In genomic region chr1:131528081-131528507, GRCm38 (mm10) we compare ENCODE assay signal across 8 mouse cellular contexts. TPM values are rescaled to one million over a fixed set of nuclear protein-coding genes. Genes with fewer than 3 reads are reported as not detected.
DNase-seq lines count a peak whose midpoint lies in the region; ATAC-seq and TF ChIP-seq lines count a peak whose summit lies in the region.

No protein-coding gene starts in this region.

- TF ChIP-seq POLR2A in heart, adult 2 months (IDR thresholded peaks at IDR 0.05; ENCODE audit: insufficient read depth, low read depth, low read length) = peak; percentile 54
- TF ChIP-seq POLR2A in kidney, adult 2 months (IDR thresholded peaks at IDR 0.05; ENCODE audit: low read depth, low read length) = peak; percentile 14

- 0 out of 2 replicates have a peak, but pooled peaks cover 2% of the 10 kb centered on the region for H3K79me2 ChIP-seq in heart, adult 2 months (replicated peaks; ENCODE audit: control insufficient read depth, insufficient read depth, low read length)

- intact Hi-C loops in heart, adult 2 months (cut with DNase I) = loop anchor here (5.0 kb wide), 4 partner anchors 96 to 181 kb away; no protein-coding TSS in a partner anchor

- TF ChIP-seq CTCF in heart, adult 2 months (IDR thresholded peaks at IDR 0.05) = no peak
- TF ChIP-seq CTCF in kidney, adult 2 months (conservative IDR thresholded peaks at IDR 0.05; ENCODE audit: insufficient read depth, insufficient read length, low read depth, low read length) = no peak
- no peak for TF ChIP-seq CTCF in liver, embryonic 14.5 days (IDR thresholded peaks at IDR 0.05; ENCODE audit: low read depth)

- under 1% methylated on average over 32 of the region's 34 CpGs for WGBS in embryonic facial prominence, embryonic 11.5 days
- WGBS in heart, adult 2 months = under 1% methylated on average over 34 of the region's 34 CpGs
- WGBS in kidney, adult 2 months = under 1% methylated on average over 34 of the region's 34 CpGs
- WGBS in liver, embryonic 14.5 days (ENCODE audit: insufficient replicate concordance) = under 1% methylated on average over 34 of the region's 34 CpGs

- no peak for ATAC-seq in embryonic facial prominence, embryonic 11.5 days (replicated peaks; ENCODE audit: insufficient number of reproducible peaks, low FRiP score, low TSS enrichment, low read depth)
- peak; percentile 17; the same call in 1 of the 2 replicates for ATAC-seq in liver, embryonic 14.5 days (ENCODE audit: insufficient read depth)
- ATAC-seq in CD4-positive, CD25-positive, alpha-beta regulatory T cell, adult 4 months = no peak

- peak overlapping the region; percentile 50 for H3K9ac ChIP-seq in embryonic facial prominence, embryonic 11.5 days (replicated peaks; ENCODE audit: low read length)
- peak overlapping the region; percentile 39 for H3K9ac ChIP-seq in heart, adult 2 months (ENCODE audit: low read depth, low read length)
- peak overlapping the region; percentile 37 for H3K9ac ChIP-seq in liver, embryonic 14.5 days (replicated peaks)

- peak overlapping the region; percentile 51 for H3K4me3 ChIP-seq in embryonic facial prominence, embryonic 11.5 days (ENCODE audit: low read depth, low read length)
- peak overlapping the region; percentile 92 for H3K4me3 ChIP-seq in heart, adult 2 months
- peak overlapping the region; percentile 85 for H3K4me3 ChIP-seq in kidney, adult 2 months (ENCODE audit: insufficient read depth, low read depth, low read length)
- peak overlapping the region; percentile 60 to 78 for H3K4me3 ChIP-seq in liver, embryonic 14.5 days (ENCODE audit: insufficient read depth in 1 of 2, low read depth in 2 of 2, low read length in 2 of 2)

- H3K4me2 ChIP-seq in embryonic facial prominence, embryonic 11.5 days (ENCODE audit: low read depth, low read length) = peak overlapping the region; percentile 74
- peak overlapping the region; percentile 96 for H3K4me2 ChIP-seq in liver, embryonic 14.5 days (ENCODE audit: low read depth)

- H3K9me3 ChIP-seq in embryonic facial prominence, embryonic 11.5 days (replicated peaks; ENCODE audit: control insufficient read depth, low read length) = no peaks in the 10 kb centered on the region
- no peaks in the 10 kb centered on the region for H3K9me3 ChIP-seq in liver, embryonic 14.5 days (ENCODE audit: control insufficient read depth, low read length)

- peaks cover 6% of the 10 kb centered on the region; the same call in 1 of the 2 replicates for H3K4me1 ChIP-seq in embryonic facial prominence, embryonic 11.5 days (ENCODE audit: control insufficient read depth, insufficient read depth, low read length)
- H3K4me1 ChIP-seq in heart, adult 2 months (ENCODE audit: control insufficient read depth, insufficient read depth, low read length) = peaks cover 6% of the 10 kb centered on the region; the same call in 1 of the 2 replicates
- H3K4me1 ChIP-seq in kidney, adult 2 months (ENCODE audit: control insufficient read depth, insufficient read depth, low read length) = peaks cover 7% of the 10 kb centered on the region
- peaks cover 16 to 24% of the 10 kb centered on the region in 2 experiments for H3K4me1 ChIP-seq in liver, embryonic 14.5 days (replicated peaks; ENCODE audit: control insufficient read depth in 2 of 2, insufficient read depth in 2 of 2, low read length in 1 of 2)

- peak; percentile 82 for DNase-seq in 416B (ENCODE audit: low read depth)
- DNase-seq in adrenal gland, postnatal 10 days = peak; percentile 86
- peak; percentile 77 for DNase-seq in embryonic facial prominence, embryonic 11.5 days (ENCODE audit: low spot score)
- DNase-seq in heart, adult 2 months = peak; percentile 81 to 82
- DNase-seq in kidney, adult 2 months = peak; percentile 72
- peak; percentile 50 to 62 (median 58) for DNase-seq in liver, embryonic 14.5 days (ENCODE audit: low read depth in 3 of 3, low spot score in 3 of 3)
- peak; percentile 80 for DNase-seq in neural tube, embryonic 10.5 days (ENCODE audit: extremely low spot score, low spot score)

- H3K27me3 ChIP-seq in embryonic facial prominence, embryonic 11.5 days (ENCODE audit: control insufficient read depth, insufficient read depth, low read length) = no peaks in the 10 kb centered on the region
- H3K27me3 ChIP-seq in heart, adult 2 months (ENCODE audit: control insufficient read depth, insufficient read depth, low read length) = no peaks in the 10 kb centered on the region
- H3K27me3 ChIP-seq in kidney, adult 2 months (replicated peaks; ENCODE audit: control insufficient read depth, insufficient read depth, low read length) = no peaks in the 10 kb centered on the region
- H3K27me3 ChIP-seq in liver, embryonic 14.5 days (ENCODE audit: control insufficient read depth, insufficient read depth, low read length) = no peaks in the 10 kb centered on the region; the same call in 1 of the 2 replicates

- no peaks in the 10 kb centered on the region for H3K36me3 ChIP-seq in embryonic facial prominence, embryonic 11.5 days (replicated peaks; ENCODE audit: control insufficient read depth, insufficient read depth, low read depth, low read length)
- H3K36me3 ChIP-seq in heart, adult 2 months (ENCODE audit: control insufficient read depth, insufficient read depth, low read length) = peaks cover 3% of the 10 kb centered on the region; the same call in 1 of the 2 replicates
- no peaks in the 10 kb centered on the region for H3K36me3 ChIP-seq in kidney, adult 2 months (ENCODE audit: control insufficient read depth, insufficient read depth, low read length)
- no peaks in the 10 kb centered on the region for H3K36me3 ChIP-seq in liver, embryonic 14.5 days (replicated peaks; ENCODE audit: control insufficient read depth, insufficient read depth, low read depth)

- peak overlapping the region; percentile 49 for H3K27ac ChIP-seq in embryonic facial prominence, embryonic 11.5 days (replicated peaks; ENCODE audit: low read depth, low read length)
- H3K27ac ChIP-seq in heart, adult 2 months = peak overlapping the region; percentile 44
- H3K27ac ChIP-seq in kidney, adult 2 months (ENCODE audit: insufficient read depth, low read depth, low read length) = no peak overlapping the region
- peak overlapping the region; percentile 22 for H3K27ac ChIP-seq in liver, embryonic 14.5 days

- TF ChIP-seq EP300 in heart, adult 2 months (IDR thresholded peaks at IDR 0.05; ENCODE audit: insufficient read depth, low read depth, low read length) = no peak
- no peak for TF ChIP-seq EP300 in liver, embryonic 14.5 days (IDR thresholded peaks at IDR 0.05; ENCODE audit: low read depth)

RNA-seq across cellular contexts. Expression of gene Fam72a, which starts 0.4 kb away (rescaled TPM):
- 1 to 10 TPM; 1.5 to 1.7 TPM for total RNA-seq in adrenal gland, postnatal 10 days (2021)
- 4.1 and 5.1 TPM in 2 replicates for polyA plus RNA-seq in embryonic facial prominence, embryonic 11.5 days (2014; fragmentation: Nextera tagmentation; extraction: Ambion mirVana)
- total RNA-seq in heart, adult 2 months (2021) = under 1 TPM; 0.73 to 0.78 TPM
- 0.18 and 0.29 TPM in 2 replicates for polyA plus RNA-seq in heart, adult 2 months (2012; rRNA removed)
- 0.05 and 0.08 TPM in 2 replicates for polyA plus RNA-seq in kidney, adult 2 months (2012; rRNA removed)
- polyA plus RNA-seq in liver, embryonic 14.5 days (2012; rRNA removed) = 1.1 and 1.3 TPM in 2 replicates
- polyA plus RNA-seq in liver, embryonic 14.5 days (2014; fragmentation: Nextera tagmentation; extraction: Ambion mirVana) = 1.3 and 1.7 TPM in 2 replicates
- under 1 TPM; 0.24 to 0.73 TPM for polyA plus RNA-seq in CD4-positive, CD25-positive, alpha-beta regulatory T cell, adult 4 months (2017; shearing (Covaris generic))

RNA-seq across cellular contexts. Expression of gene Srgap2, which starts 0.9 kb away (rescaled TPM):
- total RNA-seq in adrenal gland, postnatal 10 days (2021) = 10 to 100 TPM; 27.1 to 35.8 TPM
- polyA plus RNA-seq in embryonic facial prominence, embryonic 11.5 days (2014; fragmentation: Nextera tagmentation; extraction: Ambion mirVana) = 14.0 and 14.6 TPM in 2 replicates
- 10 to 100 TPM; 15.9 to 20.5 TPM for total RNA-seq in heart, adult 2 months (2021)
- polyA plus RNA-seq in heart, adult 2 months (2012; rRNA removed) = 15.2 and 16.9 TPM in 2 replicates
- polyA plus RNA-seq in kidney, adult 2 months (2012; rRNA removed) = 11.3 and 13.0 TPM in 2 replicates
- 4.4 and 4.9 TPM in 2 replicates for polyA plus RNA-seq in liver, embryonic 14.5 days (2012; rRNA removed)
- 3.9 and 4.9 TPM in 2 replicates for polyA plus RNA-seq in liver, embryonic 14.5 days (2014; fragmentation: Nextera tagmentation; extraction: Ambion mirVana)
- polyA plus RNA-seq in CD4-positive, CD25-positive, alpha-beta regulatory T cell, adult 4 months (2017; shearing (Covaris generic)) = 10 to 100 TPM; 25.0 to 31.5 TPM
